Mouse (Mus musculus) adrenal gland, postnatal 25 days (tissue): Measurements from ENCODE around the gene Nat8f2. TPM values are rescaled to one million over a fixed set of nuclear protein-coding genes. Genes with fewer than 3 reads are reported as not detected.
"Not testable (repeated sequence)": the region's sequence is repeated elsewhere in the genome, so short reads cannot be mapped to it uniquely, and the experiment has no call there.

ENCODE experiments used
- DNase-seq: peaks from one replicate; pipeline ENCODE4 v3.0.0; 2021; ENCODE audit warnings: mixed read lengths
- total RNA-seq: library from RNA; stranded (reverse); gene quantifications from 2 replicates; pipeline ENCODE4 v1.2.3, GENCODE M21; 2021

Nat8f2 gene
- total RNA-seq, 1 experiment from 2014 or later, result 3.7 TPM

DNA sequence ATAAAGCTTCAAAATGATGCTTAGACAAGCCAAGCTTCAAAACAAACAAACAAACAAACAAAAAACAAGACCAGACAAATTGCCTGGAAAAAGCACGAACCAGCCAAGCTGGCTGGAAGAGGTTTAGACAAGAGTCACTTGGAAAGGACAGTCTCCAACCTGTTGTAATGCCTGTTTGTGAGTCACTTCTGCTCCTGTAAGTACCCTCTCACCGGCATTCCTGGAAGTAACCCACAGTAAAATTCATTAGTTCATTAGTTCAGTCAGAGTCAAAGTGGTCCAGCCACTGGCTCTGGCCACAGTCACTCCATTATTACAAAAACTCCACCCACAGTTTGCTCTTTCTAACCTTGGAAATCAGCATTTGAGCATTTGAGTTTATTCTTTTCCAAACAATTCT lies 5.1 kb downstream of the Nat8f2 start:
- no peak for DNase-seq

- DNase-seq, result no peak
These were observed 5.8 kb downstream of the Nat8f2 start for GRCm38 (mm10) chr6:85863136-85863535.

- DNase-seq, result peak; percentile 57
These were observed 6.4 kb downstream of the Nat8f2 start for GRCm38 (mm10) chr6:85862565-85862964.

DNA sequence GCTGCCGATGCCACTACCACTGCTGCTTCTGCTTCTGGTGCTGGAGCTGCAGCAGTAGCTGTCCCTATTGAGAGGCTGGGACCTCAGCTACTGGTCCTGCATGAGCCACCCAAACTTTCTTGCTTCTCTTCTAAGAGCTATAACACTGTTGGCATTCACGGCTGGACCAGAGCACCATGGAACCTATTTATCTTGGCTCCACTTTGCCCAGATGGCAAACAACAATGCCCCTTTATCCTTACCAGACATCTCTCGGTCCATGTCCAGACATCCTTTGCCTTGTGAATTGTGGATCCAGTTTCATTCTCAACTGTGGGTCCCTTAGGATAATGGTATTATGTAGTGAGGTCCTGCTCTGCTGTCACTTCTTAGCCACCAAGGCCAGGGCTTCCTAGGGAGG lies 7.7 kb downstream of the Nat8f2 start:
- no peak for DNase-seq

DNA sequence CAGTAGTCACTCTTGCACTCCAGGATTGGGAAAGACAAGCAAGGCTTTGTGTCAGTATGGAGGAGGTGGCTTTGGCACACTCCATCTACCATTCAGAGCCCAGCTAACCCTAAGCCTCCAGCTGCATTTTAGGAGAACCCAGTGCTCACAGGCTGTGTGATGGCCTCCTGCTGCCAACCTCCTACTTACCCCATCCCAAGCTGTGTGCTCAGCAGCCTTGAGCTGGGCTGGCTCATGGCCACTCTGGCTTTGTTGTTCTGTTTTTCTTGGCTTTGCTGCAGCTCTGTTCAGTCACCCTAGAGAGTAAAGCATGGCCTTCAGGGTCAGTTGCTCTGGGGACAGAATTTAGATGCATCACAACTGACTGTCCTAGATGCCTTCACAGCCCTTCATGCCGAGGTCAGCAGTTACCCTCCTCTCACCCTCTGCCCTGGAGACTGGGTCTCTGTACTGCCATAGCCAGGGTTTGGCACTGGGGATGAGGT lies 12.7 kb downstream of the Nat8f2 start:
- DNase-seq, result peak; percentile 80

DNA sequence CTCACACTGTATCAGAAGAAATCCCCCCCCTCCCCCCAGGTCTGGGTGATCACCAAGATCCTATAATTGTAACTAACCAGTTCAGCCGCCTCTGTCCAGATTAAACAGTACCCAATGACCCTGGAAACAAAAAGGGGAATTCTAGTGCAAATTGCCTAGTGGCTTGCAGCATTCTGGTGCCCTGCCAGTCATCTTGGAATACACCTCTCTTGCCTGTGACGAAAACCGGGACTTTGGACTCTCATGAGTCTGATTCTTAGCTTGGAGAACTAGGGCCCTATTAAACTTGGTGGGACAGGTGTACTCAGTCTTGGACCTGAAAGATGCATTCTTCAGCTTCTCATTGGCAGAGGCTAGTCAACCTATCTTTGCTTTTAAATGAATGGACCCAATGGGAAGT lies 15.5 kb downstream of the Nat8f2 start:
- no peak for DNase-seq

DNA sequence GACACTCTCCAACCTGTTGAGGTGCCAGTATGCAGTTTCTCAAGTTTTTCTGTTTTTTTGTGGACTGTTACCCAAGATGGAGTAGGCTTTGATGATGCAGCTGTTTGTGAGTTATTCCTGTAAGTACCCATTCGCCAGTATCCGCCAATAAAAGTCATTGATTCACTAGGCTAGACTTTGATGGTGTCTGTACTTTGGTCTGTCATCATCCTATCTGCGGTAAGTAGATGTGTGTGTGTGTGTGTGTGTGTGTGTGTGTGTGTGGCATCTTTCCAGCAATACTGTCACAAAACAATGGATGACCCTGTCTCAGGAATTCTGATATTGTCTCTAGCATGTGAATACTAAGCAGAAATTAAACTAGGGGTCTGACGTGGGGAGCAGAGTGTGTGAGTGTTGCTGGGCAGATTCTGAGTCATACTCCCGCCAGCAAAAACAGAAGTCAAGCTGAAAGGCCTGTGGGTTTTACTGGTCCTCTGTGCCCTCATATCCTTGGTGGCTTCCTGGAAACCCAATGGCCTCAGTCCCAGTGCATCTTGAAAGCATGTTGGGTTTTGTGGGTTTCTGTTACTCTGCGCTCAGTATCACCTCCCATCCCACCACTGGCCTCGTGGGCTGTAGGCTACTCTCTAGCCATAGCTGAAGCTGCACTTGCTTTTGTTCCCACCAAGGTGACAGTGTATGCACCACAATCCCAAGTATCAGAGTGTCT lies 17.7 kb downstream of the Nat8f2 start:
- no peak for DNase-seq

DNA sequence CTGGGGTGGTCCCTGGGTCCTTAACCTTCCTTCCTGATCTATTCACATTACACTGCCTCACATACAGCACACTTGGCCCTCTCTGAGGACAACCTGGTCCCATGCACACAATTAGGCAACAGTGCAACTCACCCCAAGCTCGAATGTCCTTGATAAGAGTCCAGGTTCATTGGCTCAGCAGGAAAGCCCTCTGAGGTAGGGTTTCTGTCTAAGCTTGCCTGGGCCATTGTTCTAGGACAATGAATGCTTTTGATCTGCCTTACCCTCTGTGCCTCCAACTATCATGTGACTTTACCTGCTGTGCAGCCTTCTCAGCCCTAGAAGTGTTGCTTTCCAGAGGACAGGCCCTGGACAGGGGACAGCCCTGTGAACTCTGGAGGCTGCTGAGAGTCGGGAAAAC lies 19.7 kb downstream of the Nat8f2 start:
- DNase-seq, result no peak

DNA sequence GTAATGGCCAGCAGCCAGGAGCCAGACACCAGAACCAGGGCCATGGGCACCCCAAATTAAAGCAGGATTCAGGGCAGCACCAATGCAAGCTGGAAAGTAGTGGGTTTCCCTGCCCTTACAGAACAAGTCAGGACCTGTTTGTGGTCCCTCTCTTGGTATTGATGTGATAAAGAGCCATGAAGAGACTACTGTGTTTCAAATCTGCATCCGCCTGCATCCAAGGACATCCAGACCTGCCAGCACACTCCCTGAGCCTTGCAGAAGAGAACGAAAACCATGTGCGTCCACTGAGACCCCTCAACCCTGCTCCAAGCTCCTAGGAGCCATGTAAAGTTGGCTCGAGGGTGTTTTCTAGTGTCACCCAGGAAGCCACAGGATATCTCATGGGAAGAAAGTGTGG lies 20.8 kb downstream of the Nat8f2 start:
- DNase-seq, result no peak

GRCm38 (mm10) chr6:85846921-85847320 lies 22.0 kb downstream of the Nat8f2 start:
- DNase-seq, result no peak

- DNase-seq, result not testable (repeated sequence)
These were observed 25.1 kb downstream of the Nat8f2 start for GRCm38 (mm10) chr6:85843677-85844458.

DNA sequence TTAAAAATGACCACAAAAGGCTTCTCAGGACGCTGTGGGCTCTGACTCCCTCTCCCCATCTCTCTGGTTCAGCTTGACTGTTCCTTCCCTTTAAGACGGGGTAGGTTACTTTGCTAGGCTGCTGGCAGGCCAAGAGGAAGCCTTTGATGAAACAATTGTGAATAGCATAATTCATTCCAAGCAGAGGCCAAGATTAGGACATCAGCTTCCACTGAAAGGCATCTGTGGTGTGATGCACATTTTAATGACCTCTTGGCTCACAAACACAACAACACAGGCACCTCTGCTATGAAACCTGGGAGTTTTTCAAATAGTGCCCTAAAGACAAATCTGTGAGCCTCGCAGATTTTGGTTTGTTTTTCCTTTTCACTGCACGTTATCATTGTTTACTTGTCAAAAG lies 29.0 kb downstream of the Nat8f2 start:
- DNase-seq, result no peak

DNA sequence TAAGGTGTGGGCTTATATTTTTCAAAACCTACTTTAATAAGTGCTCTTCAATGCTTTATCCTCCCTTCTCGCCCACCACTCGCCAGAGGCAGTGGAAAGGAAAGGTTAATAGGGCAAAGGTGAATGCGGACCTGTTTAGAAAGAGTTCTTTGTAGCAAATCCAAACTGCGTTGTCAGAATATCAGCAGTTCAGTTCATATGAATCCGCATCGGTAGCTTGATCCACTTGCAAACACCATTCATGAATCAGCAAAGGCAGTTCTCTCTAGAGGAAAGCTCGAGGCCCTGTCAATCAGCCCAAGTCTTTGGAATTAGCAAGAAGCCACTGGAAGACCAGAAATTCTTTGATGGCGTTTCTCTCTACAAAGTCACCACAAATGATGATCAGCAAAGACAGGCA lies 30.3 kb downstream of the Nat8f2 start:
- no peak for DNase-seq

DNA sequence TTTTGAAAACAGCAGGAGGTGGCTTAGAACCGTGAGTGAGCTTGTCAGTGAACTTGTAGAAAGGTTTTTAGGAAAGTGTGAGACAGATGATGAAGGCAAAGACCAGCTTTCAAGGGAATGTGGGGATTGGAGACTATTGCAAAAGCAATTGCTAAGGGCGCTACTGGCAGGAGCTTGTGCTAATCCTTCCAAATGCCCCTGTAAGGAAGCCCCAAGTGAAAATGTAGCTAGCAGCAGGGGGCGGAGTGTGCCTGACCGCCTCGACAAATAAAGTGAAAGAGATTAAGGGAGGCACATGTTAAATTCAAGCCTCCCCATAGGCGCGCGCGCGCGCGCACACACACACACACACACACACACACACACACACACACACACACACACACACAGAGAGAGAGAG lies 31.7 kb downstream of the Nat8f2 start:
- DNase-seq, result peak; percentile 66

- DNase-seq, result peak; percentile 79
These were observed 32.1 kb downstream of the Nat8f2 start for GRCm38 (mm10) chr6:85836827-85837226.

DNA sequence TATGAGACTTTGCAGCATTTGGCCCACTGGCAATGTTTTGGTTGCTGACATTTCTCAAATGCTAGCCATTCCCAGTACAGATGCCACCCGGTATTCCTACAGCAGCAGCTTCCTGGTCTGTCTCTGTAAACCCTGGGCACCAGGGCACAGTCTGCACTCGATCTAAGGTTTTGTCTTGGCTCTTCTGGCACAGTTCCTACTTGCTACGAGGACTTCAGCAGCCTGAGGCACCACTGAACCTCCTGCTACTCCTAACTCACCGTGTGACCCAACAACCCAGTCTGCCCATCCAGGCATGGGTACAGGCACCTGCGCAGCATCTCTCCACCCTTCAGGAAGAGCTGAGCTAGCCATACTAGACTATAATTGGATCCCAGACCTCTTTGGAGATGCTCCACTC lies 32.9 kb downstream of the Nat8f2 start:
- DNase-seq, result not testable (repeated sequence)

DNA sequence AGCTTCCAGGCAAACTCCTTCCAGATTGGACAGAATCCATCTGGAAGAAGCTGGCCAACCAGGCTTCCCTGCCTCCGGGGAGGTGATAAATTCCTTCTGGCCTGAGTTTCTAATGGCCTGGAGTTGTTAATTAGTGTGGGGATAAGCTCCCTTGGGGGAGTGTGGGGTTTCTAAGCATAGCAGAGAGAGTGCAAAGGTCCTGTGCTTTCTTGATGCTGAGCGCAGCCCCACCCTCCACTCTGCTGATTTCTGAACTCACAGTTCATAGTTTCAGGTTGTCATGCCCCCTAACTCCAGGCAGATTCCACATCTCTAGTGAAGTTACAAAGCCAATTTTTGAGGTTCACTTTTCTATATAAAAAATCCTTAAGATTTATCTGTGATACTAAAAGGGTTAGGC lies 33.9 kb downstream of the Nat8f2 start:
- not testable (repeated sequence) for DNase-seq

- DNase-seq, result not testable (repeated sequence)
These were observed 34.4 kb downstream of the Nat8f2 start for GRCm38 (mm10) chr6:85834504-85835100.

GRCm38 (mm10) chr6:85831796-85832321 lies 37.1 kb downstream of the Nat8f2 start, which contains the start of gene Nat8:
Nat8 (minus strand) TSS chr6:85832082.
- DNase-seq, result no peak

DNA sequence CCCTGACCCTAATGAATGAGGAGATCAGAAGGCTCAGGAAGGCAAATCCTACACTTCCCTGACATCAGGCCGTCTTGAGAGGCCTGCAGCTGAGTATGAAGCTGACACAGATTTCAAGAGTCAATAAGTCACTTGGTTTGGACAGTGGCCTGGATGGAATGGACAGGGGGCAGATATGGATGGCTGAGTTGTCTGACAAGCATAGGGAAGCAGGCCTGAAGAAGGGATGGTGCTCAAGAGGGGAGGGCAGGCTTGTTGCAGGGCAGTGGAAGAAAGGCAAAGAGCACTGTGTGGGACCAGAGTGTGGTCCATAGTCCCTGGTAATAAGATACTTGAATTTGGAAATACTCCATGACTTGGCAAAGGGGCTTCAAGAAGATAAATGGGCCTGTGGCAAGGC lies 39.5 kb downstream of the Nat8f2 start:
- DNase-seq, result no peak

DNA sequence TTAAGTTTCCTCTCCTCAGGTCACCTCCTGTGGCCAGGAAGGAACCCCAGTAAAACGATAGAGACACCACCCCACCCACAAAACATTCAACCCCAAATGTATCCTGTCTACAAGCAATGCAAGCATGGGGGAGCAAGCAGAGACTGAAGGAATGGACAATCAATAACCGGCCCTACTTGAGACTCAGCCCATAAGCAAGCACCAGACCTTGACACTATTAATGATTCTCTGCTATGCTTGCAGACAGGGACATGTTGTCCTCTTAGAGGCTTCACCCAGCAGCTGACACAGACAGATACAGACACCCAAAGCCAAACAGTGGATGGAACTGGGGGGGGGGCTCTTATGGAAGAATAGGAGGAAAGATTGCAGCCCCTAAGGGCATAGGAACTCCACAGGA lies 43.1 kb downstream of the Nat8f2 start:
- no peak for DNase-seq

DNA sequence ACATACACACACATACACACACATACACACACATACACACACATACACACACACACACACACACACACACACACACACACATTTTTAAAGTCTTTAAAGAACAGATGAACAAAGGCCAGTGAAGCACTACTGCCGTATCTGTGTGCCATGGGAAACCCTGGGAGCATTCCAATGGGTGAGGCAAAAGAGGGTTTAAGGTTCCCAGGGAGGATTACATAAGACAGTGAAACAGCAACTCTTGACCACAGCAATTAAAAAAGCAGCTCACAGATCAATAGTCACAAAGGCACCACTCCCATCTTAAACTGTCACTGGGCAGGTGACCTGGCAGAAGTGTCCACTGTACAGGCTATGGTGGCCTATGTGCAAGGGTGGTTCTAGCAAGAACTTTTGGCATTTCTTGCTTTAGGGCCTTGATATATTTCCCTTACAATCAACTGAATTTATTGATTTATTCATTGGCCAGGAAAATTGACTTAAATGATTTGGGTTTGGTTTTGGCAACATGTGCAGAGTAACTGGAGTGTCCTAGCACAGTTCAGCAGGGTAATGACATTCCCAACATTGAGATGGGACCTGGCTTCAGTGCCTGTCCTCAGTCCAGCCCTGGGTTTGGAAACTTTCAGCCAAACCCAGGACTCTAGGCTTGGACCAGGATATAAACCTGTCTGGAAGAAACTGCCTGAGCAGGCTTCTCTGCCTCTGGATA lies 45.4 kb downstream of the Nat8f2 start:
- no peak for DNase-seq
